Mouse (Mus musculus) central nervous system, embryonic 18 days (tissue): ENCODE measurements around the gene Gm3591. TPM values are rescaled to one million over a fixed set of nuclear protein-coding genes. Genes with fewer than 3 reads are reported as not detected.

Experiments
- polyA plus RNA-seq: library from polyadenylated mRNA; depleted of rRNA; stranded (reverse); fragments of >200 nt; gene quantifications from 2 replicates; pipeline ENCODE4 v1.2.3, GENCODE M21; 2012; rRNA removed

The Gm3591 gene
- 9.1 TPM in 2 replicates for polyA plus RNA-seq

GRCm38 (mm10) chr14:6412382-6412781, at the start of gene Gm3591:
Gm3591 (minus strand) TSS chr14:6412482.

GRCm38 (mm10) chr14:6444511-6444910, 32.2 kb upstream of the Gm3591 start, which contains the start of gene Gm3594:
Gm3594 (minus strand) TSS chr14:6444611.

GRCm38 (mm10) chr14:6390219-6390618, 22.1 kb downstream of the Gm3591 start, which contains the start of gene Gm16440:
Gm16440 (minus strand) TSS chr14:6390319.

Other genes with a start within 250 kb of the Gm3591 start
- gene Gm21560, start 193.2 kb downstream of the Gm3591 start, polyA plus RNA-seq, result 0.03 and 0.05 TPM in 2 replicates
- 4.3 and 4.9 TPM in 2 replicates for gene Gm3411, start 125.2 kb downstream of the Gm3591 start, polyA plus RNA-seq
- gene Gm21103, start 107.6 kb downstream of the Gm3591 start, polyA plus RNA-seq, result 0.27 and 0.37 TPM in 2 replicates
- gene Gm3618, start 68.8 kb downstream of the Gm3591 start, polyA plus RNA-seq, result not detected in 2 replicates
- 0.11 TPM in 1 of 2 replicates, not detected in the other for gene Gm16440, start 22.2 kb downstream of the Gm3591 start, polyA plus RNA-seq
- not detected in 2 replicates for gene Gm3594, start 32.1 kb upstream of the Gm3591 start, polyA plus RNA-seq
- not detected in 2 replicates for gene Gm8356, start 124.8 kb upstream of the Gm3591 start, polyA plus RNA-seq
- gene Gm3629, start 178.1 kb upstream of the Gm3591 start, polyA plus RNA-seq, result 1.4 and 1.6 TPM in 2 replicates
- 1.3 and 1.4 TPM in 2 replicates for gene Gm3460, start 209.9 kb upstream of the Gm3591 start, polyA plus RNA-seq